ENCODE assay signal across 8 mouse cellular contexts in the genomic region with DNA sequence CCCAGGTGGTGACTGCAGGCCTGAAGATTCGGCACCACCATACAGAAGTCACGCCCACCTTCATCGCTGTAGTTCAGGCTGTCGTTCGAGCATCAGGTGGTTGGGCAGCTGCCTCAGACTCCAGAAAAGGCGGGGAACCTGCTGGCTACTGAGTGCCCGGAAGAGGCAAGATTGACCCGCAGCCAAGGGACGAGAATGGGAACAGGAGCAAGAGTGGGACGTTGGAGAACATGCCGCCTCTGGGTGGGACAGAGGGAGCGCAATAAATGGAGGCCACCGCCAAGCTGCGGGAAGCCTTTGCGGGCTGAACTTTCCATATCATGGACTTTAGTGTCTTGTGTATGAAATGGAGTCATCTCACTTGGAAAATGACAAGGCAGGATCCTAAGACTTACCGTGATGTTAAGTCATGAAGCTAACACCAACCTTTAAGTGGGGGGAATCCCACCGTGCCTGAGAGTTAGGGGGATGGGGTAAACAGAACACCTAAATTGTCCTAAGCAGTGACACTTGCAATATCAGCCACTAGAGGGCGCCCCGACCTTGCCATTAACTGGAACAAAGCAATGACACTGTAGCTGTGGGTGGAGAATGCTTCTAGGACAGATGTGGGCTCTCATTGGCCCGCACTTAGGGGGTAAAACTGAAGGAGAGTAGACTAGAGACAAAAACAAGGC. TPM values are rescaled to one million over a fixed set of nuclear protein-coding genes. Genes with fewer than 3 reads are reported as not detected.
DNase-seq lines count a peak whose midpoint lies in the region; ATAC-seq lines count a peak whose summit lies in the region.

No protein-coding gene starts in this region.

- no peaks in the 10 kb centered on the region for H3K27me3 ChIP-seq in hindbrain, embryonic 15.5 days

- H3K9ac ChIP-seq in hindbrain, embryonic 15.5 days = no peak overlapping the region

- H3K9me3 ChIP-seq in hindbrain, embryonic 15.5 days = no peaks in the 10 kb centered on the region

- DNase-seq in R1 (ENCODE audit: low read depth, low spot score) = peak; percentile 91
- DNase-seq in cerebellum, postnatal 25 days = peak; percentile 90 to 93
- peak; percentile 86 to 92 for DNase-seq in frontal cortex, postnatal 36 days (ENCODE audit: low spot score in 2 of 2)
- DNase-seq in layer of hippocampus, postnatal 36 days = peak; percentile 84 to 85
- peak; percentile 78 to 89 for DNase-seq in lung, postnatal 4 days
- DNase-seq in right cerebral cortex, adult 18-20 months = peak; percentile 84
- peak; percentile 71 for DNase-seq in urinary bladder, adult 2 months (ENCODE audit: low spot score)

- H3K4me2 ChIP-seq in hindbrain, embryonic 15.5 days = peak overlapping the region; percentile 41

- no peaks in the 10 kb centered on the region for H3K36me3 ChIP-seq in hindbrain, embryonic 15.5 days

- H3K4me1 ChIP-seq in hindbrain, embryonic 15.5 days (replicated peaks) = peaks cover 17% of the 10 kb centered on the region

- no peak overlapping the region for H3K4me3 ChIP-seq in hindbrain, embryonic 15.5 days

- peak; percentile 83 for ATAC-seq in hindbrain, embryonic 15.5 days (ENCODE audit: low FRiP score, low read depth)

- 22% methylated on average over 20 of the region's 20 CpGs for WGBS in hindbrain, embryonic 15.5 days

- no peak overlapping the region for H3K27ac ChIP-seq in hindbrain, embryonic 15.5 days (replicated peaks)

RNA-seq across cellular contexts. Expression of gene Ggt5, which starts 3.1 kb away (rescaled TPM):
- polyA plus RNA-seq in hindbrain, embryonic 15.5 days (2015; fragmentation: Nextera tagmentation; extraction: Ambion mirVana) = 2.8 and 4.5 TPM in 2 replicates
- total RNA-seq in layer of hippocampus, postnatal 36 days (2021) = 1 to 10 TPM; 2.2 to 3.2 TPM
- 8.6 and 10.5 TPM in 2 replicates for polyA plus RNA-seq in urinary bladder, adult 2 months (2012; rRNA removed)

RNA-seq across cellular contexts. Expression of gene Ggt1, which starts 24.6 kb away (rescaled TPM):
- 1.2 and 1.3 TPM in 2 replicates for polyA plus RNA-seq in hindbrain, embryonic 15.5 days (2015; fragmentation: Nextera tagmentation; extraction: Ambion mirVana)
- 1 to 10 TPM; 2.7 to 3.6 TPM for total RNA-seq in layer of hippocampus, postnatal 36 days (2021)
- 0.33 and 0.55 TPM in 2 replicates for polyA plus RNA-seq in urinary bladder, adult 2 months (2012; rRNA removed)

RNA-seq across cellular contexts. Expression of gene Lrrc75b, which starts 25.9 kb away (rescaled TPM):
- polyA plus RNA-seq in hindbrain, embryonic 15.5 days (2015; fragmentation: Nextera tagmentation; extraction: Ambion mirVana) = 38.7 and 42.4 TPM in 2 replicates
- total RNA-seq in layer of hippocampus, postnatal 36 days (2021) = 1 to 10 TPM; 9.0 to 9.7 TPM
- 4.7 and 7.5 TPM in 2 replicates for polyA plus RNA-seq in urinary bladder, adult 2 months (2012; rRNA removed)

RNA-seq across cellular contexts. Expression of gene Susd2, which starts 57.8 kb away (rescaled TPM):
- polyA plus RNA-seq in hindbrain, embryonic 15.5 days (2015; fragmentation: Nextera tagmentation; extraction: Ambion mirVana) = 7.9 and 8.1 TPM in 2 replicates
- total RNA-seq in layer of hippocampus, postnatal 36 days (2021) = 1 to 10 TPM; 1.5 to 1.9 TPM
- 57.5 and 76.1 TPM in 2 replicates for polyA plus RNA-seq in urinary bladder, adult 2 months (2012; rRNA removed)
